Mouse (Mus musculus) forebrain, embryonic 16.5 days (tissue): Measurements from ENCODE around the gene C1qtnf6. TPM values are rescaled to one million over a fixed set of nuclear protein-coding genes. Genes with fewer than 3 reads are reported as not detected.

Experiments used
- ATAC-seq: fragments of 200-750 bp; cut with Nextera tagmentation; 2 replicates; pipeline ENCODE4 v1.8.0; 2017; ENCODE audit warnings: mild to moderate bottlenecking, moderate library complexity
- H3K27ac ChIP-seq: fragments of 300-500 bp; sonication (generic); 2 replicates; pipeline ENCODE4 v1.5.1; 2014; ENCODE audit warnings: low read length, control low read depth
- H3K27me3 ChIP-seq: fragments of 300-500 bp; sonication (generic); replicated peaks from 2 replicates; pipeline ENCODE4 v1.6.1; 2014; ENCODE audit warnings: low read length; ENCODE audit not compliant: control insufficient read depth, insufficient read depth
- H3K36me3 ChIP-seq: fragments of 300-500 bp; sonication (generic); 2 replicates; pipeline ENCODE4 v1.6.1; 2014; ENCODE audit not compliant: control insufficient read depth, insufficient read depth
- H3K4me1 ChIP-seq: fragments of 300-500 bp; sonication (generic); replicated peaks from 2 replicates; pipeline ENCODE4 v1.6.1; 2014; ENCODE audit warnings: low read length; ENCODE audit not compliant: control insufficient read depth, insufficient read depth
- H3K4me2 ChIP-seq: fragments of 300-500 bp; sonication (generic); 2 replicates; pipeline ENCODE4 v1.6.1; 2014; ENCODE audit warnings: mild to moderate bottlenecking, low read length, control low read depth
- H3K4me3 ChIP-seq: fragments of 300-500 bp; sonication (generic); replicated peaks from 2 replicates; pipeline ENCODE4 v1.5.1; 2014; ENCODE audit warnings: mild to moderate bottlenecking, low read length, control low read depth
- H3K9ac ChIP-seq: fragments of 300-500 bp; sonication (generic); replicated peaks from 2 replicates; pipeline ENCODE4 v1.6.1; 2014; ENCODE audit warnings: low read depth, low read length, control low read depth
- H3K9me3 ChIP-seq: fragments of 300-500 bp; sonication (generic); 2 replicates; pipeline ENCODE4 v1.6.1; 2016; ENCODE audit warnings: low read length; ENCODE audit not compliant: control insufficient read depth
- WGBS: fragments of 180-500 bp; shearing (Covaris S2); extraction: QIAGEN DNeasy Blood & Tissue Kit; methylation state at CpG from one replicate; pipeline ENCODE4 v1.1.7; 2014; 5-methylcytosine and 5-hydroxymethylcytosine counted together
- polyA plus RNA-seq: library from polyadenylated mRNA; unstranded; fragments of >200 nt; fragmentation: Nextera tagmentation; extraction: Ambion mirVana; gene quantifications from 2 replicates; pipeline ENCODE4 v1.2.1, GENCODE M21; 2015

The C1qtnf6 gene
- polyA plus RNA-seq, 1 experiment from 2014 or later = 5.6 TPM

GRCm38 (mm10) chr15:78494968-78495406 lies 36.2 kb downstream of the C1qtnf6 start, which contains the start of gene Il2rb:
TSS of gene Il2rb (minus strand) at chr15:78495271.
- no peak within 1 kb of the TSS for H3K9ac ChIP-seq
- no peaks in the 10 kb centered on the region for H3K4me1 ChIP-seq
- no peaks in the 10 kb centered on the region for H3K27me3 ChIP-seq
- H3K27ac ChIP-seq = no peak within 1 kb of the TSS
- H3K4me2 ChIP-seq = no peak within 1 kb of the TSS
- no peaks in the 10 kb centered on the region for H3K36me3 ChIP-seq
- 82% methylated on average over 11 of the region's 11 CpGs for WGBS
- no peak within 1 kb of the TSS for H3K4me3 ChIP-seq
- ATAC-seq = no peak
- H3K9me3 ChIP-seq = no peaks in the 10 kb centered on the region

- H3K4me1 ChIP-seq = no peaks in the 10 kb centered on the region
Measured at GRCm38 (mm10) chr15:78493401-78494010, 37.7 kb downstream of the C1qtnf6 start.

GRCm38 (mm10) chr15:78491301-78491700 lies 39.9 kb downstream of the C1qtnf6 start:
- H3K4me3 ChIP-seq = no peak overlapping the region
- no peak overlapping the region for H3K9ac ChIP-seq
- H3K36me3 ChIP-seq = no peaks in the 10 kb centered on the region
- H3K4me1 ChIP-seq = no peaks in the 10 kb centered on the region
- H3K9me3 ChIP-seq = no peaks in the 10 kb centered on the region
- ATAC-seq = no peak
- H3K27me3 ChIP-seq = no peaks in the 10 kb centered on the region
- no peak overlapping the region for H3K4me2 ChIP-seq
- H3K27ac ChIP-seq = no peak overlapping the region
- 83% methylated on average over 3 of the region's 3 CpGs for WGBS

More at GRCm38 (mm10) chr15:78493401-78494010, 37.7 kb downstream of the C1qtnf6 start:
- 83% methylated on average over 10 of the region's 10 CpGs for WGBS
- Histone ChIP-seq H3K4me2 (no peak overlapping the region), H3K4me3 (no peak overlapping the region), H3K27me3 (no peaks in the 10 kb centered on the region), H3K9ac (no peak overlapping the region), H3K27ac (no peak overlapping the region), H3K36me3 (no peaks in the 10 kb centered on the region), H3K9me3 (no peaks in the 10 kb centered on the region)
- no peak for ATAC-seq

GRCm38 (mm10) chr15:78489906-78490305 lies 41.3 kb downstream of the C1qtnf6 start:
- no peak overlapping the region for H3K4me2 ChIP-seq
- H3K27me3 ChIP-seq = no peaks in the 10 kb centered on the region
- no peak overlapping the region for H3K4me3 ChIP-seq
- no peaks in the 10 kb centered on the region for H3K9me3 ChIP-seq
- WGBS = 79% methylated on average over 8 of the region's 8 CpGs
- H3K27ac ChIP-seq = no peak overlapping the region
- no peaks in the 10 kb centered on the region for H3K4me1 ChIP-seq
- no peaks in the 10 kb centered on the region for H3K36me3 ChIP-seq
- H3K9ac ChIP-seq = no peak overlapping the region
- ATAC-seq = no peak

- no peak overlapping the region for H3K9ac ChIP-seq
- no peaks in the 10 kb centered on the region for H3K36me3 ChIP-seq
- H3K4me3 ChIP-seq = no peak overlapping the region
- no peaks in the 10 kb centered on the region for H3K9me3 ChIP-seq
- WGBS = 90% methylated on average over 3 of the region's 3 CpGs
- no peak for ATAC-seq
- no peak overlapping the region for H3K4me2 ChIP-seq
- H3K27me3 ChIP-seq = no peaks in the 10 kb centered on the region
- no peaks in the 10 kb centered on the region for H3K4me1 ChIP-seq
- no peak overlapping the region for H3K27ac ChIP-seq
Measured at GRCm38 (mm10) chr15:78489248-78489647, 42.0 kb downstream of the C1qtnf6 start.

- no peak overlapping the region for H3K4me2 ChIP-seq
- no peak for ATAC-seq
Measured at GRCm38 (mm10) chr15:78487066-78487465, 44.1 kb downstream of the C1qtnf6 start.

GRCm38 (mm10) chr15:78486564-78486963 lies 44.7 kb downstream of the C1qtnf6 start:
- H3K4me2 ChIP-seq = no peak overlapping the region
- no peaks in the 10 kb centered on the region for H3K36me3 ChIP-seq
- ATAC-seq = no peak
- 91% methylated on average over 1 of the region's 1 CpGs for WGBS
- no peaks in the 10 kb centered on the region for H3K27me3 ChIP-seq
- H3K27ac ChIP-seq = no peak overlapping the region
- H3K4me1 ChIP-seq = no peaks in the 10 kb centered on the region
- no peak overlapping the region for H3K9ac ChIP-seq
- no peak overlapping the region for H3K4me3 ChIP-seq
- no peaks in the 10 kb centered on the region for H3K9me3 ChIP-seq

More at GRCm38 (mm10) chr15:78487066-78487465, 44.1 kb downstream of the C1qtnf6 start:
- Histone ChIP-seq H3K4me3 (no peak overlapping the region), H3K36me3 (no peaks in the 10 kb centered on the region), H3K4me1 (no peaks in the 10 kb centered on the region), H3K27ac (no peak overlapping the region), H3K9ac (no peak overlapping the region), H3K9me3 (no peaks in the 10 kb centered on the region), H3K27me3 (no peaks in the 10 kb centered on the region)
- 58% methylated on average over 4 of the region's 4 CpGs for WGBS

- H3K9me3 ChIP-seq = no peaks in the 10 kb centered on the region
- no peak for ATAC-seq
- H3K27me3 ChIP-seq = no peaks in the 10 kb centered on the region
- H3K27ac ChIP-seq = no peak overlapping the region
- H3K4me3 ChIP-seq = no peak overlapping the region
- H3K4me1 ChIP-seq = no peaks in the 10 kb centered on the region
- H3K36me3 ChIP-seq = no peaks in the 10 kb centered on the region
- WGBS = 81% methylated on average over 4 of the region's 4 CpGs
- no peak overlapping the region for H3K4me2 ChIP-seq
- no peak overlapping the region for H3K9ac ChIP-seq
Measured at GRCm38 (mm10) chr15:78483311-78483710, 47.9 kb downstream of the C1qtnf6 start.

GRCm38 (mm10) chr15:78482518-78482917 lies 48.7 kb downstream of the C1qtnf6 start:
- H3K4me3 ChIP-seq = no peak overlapping the region
- H3K27ac ChIP-seq = no peak overlapping the region
- no peaks in the 10 kb centered on the region for H3K27me3 ChIP-seq
- H3K4me2 ChIP-seq = no peak overlapping the region
- no peaks in the 10 kb centered on the region for H3K9me3 ChIP-seq
- ATAC-seq = no peak
- no peak overlapping the region for H3K9ac ChIP-seq
- WGBS = 77% methylated on average over 3 of the region's 3 CpGs
- H3K4me1 ChIP-seq = no peaks in the 10 kb centered on the region
- H3K36me3 ChIP-seq = no peaks in the 10 kb centered on the region
